Mouse (Mus musculus) 3T3-L1 (cell line): ENCODE results near the gene Chuk.

Experiments
- DNase-seq: peaks from one replicate; pipeline ENCODE4 v3.0.0-alpha.2; 2015; ENCODE audit warnings: low read depth, low spot score

The Chuk gene

GRCm38 (mm10) chr19:44042121-44042520 is 65.2 kb downstream of the Chuk start:
- DNase-seq, result no peak

- DNase-seq, result no peak
Observed at GRCm38 (mm10) chr19:44033396-44033795, 73.9 kb downstream of the Chuk start.

DNA sequence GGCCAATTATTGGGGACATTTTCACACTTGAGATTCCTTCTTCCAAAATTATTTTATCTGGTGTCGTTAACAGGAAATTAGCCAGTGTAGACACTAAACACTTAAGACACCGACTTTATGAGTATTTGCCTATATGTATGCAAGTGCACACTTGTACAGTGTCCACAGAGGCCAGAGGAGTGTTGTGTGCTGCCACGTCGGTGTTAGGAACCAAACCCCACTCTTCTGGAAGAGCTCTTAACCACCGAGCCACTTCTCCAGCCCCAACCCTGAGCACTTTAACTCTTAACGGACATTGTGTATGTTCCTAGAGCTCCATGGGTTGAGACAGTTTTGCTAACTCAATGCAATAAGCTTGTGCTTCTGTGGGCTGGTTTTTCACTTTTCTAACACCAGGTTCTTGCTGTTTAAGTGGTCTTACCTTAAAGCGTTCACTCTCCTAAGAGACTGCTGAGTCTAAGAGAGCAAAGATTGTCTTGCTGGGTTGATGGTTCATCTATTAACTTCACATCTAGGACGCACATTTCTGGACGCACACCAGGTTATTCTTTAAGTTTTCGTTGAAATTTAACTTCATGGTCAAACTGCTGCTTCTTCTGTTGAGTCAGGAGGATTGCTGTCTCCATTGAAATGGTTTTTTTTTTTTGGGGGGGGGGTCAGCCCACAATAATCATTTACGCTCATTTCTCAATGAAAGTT is 75.1 kb downstream of the Chuk start:
- no peak for DNase-seq

- no peak for DNase-seq
Observed at GRCm38 (mm10) chr19:44030024-44030423, 77.3 kb downstream of the Chuk start.

GRCm38 (mm10) chr19:44028972-44029371 is 78.3 kb downstream of the Chuk start, which contains the start of gene Cyp2c23:
Gene Cyp2c23, minus strand, starts transcription at chr19:44029208.
- DNase-seq, result no peak

- no peak for DNase-seq
Observed at GRCm38 (mm10) chr19:44026956-44027530, 80.2 kb downstream of the Chuk start.

DNA sequence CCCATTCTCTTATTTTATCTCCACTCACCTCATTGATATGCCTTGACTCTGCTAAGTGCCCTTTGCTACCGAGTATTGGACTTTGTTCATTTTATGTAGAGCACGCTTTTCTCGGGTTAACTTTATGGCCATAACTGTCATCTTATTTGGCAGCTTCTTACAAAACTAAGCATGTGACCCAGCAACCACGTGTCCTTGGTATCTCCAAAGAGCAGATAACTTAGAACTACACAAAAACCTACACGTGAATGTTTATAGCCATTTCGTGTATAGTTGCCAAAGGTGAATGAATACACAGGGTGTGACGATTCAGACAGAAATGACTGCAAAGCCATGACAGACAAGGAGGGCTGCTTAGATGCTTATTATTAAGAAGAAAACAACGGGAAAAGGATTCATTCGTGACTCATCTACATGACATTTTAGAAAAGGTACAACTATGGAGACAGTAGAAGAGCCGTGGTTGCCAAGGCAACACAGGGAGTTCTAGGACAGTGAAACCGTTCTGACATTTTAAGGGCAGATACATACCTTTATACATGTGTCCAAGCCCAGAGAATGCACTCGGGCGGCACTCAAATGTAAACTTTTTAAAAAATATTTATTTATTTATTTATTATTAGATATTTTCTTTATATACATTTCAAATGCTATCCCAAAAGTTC is 82.2 kb downstream of the Chuk start:
- no peak for DNase-seq
